ENCODE assay signal across 9 mouse cellular contexts in genomic region chr5:148615706-148616366, GRCm38 (mm10).
DNase-seq lines count a peak whose midpoint lies in the region; ATAC-seq lines count a peak whose summit lies in the region.
"Had no signal": no experiment of that assay in that cellular context is flagged by ENCODE, and none has a peak within 500 bp of the region (broad histone marks: within the 10 kb centered on the region; RNA-seq: fewer than 3 reads in every experiment).

No protein-coding gene starts in this region.

- ATAC-seq in heart, embryonic 13.5 days (ENCODE audit: extremely low read depth, insufficient number of reproducible peaks, low FRiP score, low TSS enrichment), result no peak
- ATAC-seq in forebrain, embryonic 15.5 days (replicated peaks), result peak; percentile 71
- 0 out of 2 replicates have a peak, but pooled peaks have one; percentile 49 for ATAC-seq in stomach, embryonic 16.5 days (ENCODE audit: insufficient read depth, low FRiP score)
- no peak; the same call in 1 of the 2 replicates for ATAC-seq in megakaryocyte progenitor cell, adult 5-6 weeks (replicated peaks; ENCODE audit: poor library complexity)

- no peak overlapping the region for H3K4me2 ChIP-seq in heart, embryonic 13.5 days
- H3K4me2 ChIP-seq in forebrain, embryonic 15.5 days (replicated peaks), result no peak overlapping the region
- no peak overlapping the region for H3K4me2 ChIP-seq in stomach, embryonic 16.5 days (ENCODE audit: low read depth, low read length)

- H3K9ac ChIP-seq in heart, embryonic 13.5 days, result 0 out of 2 replicates have a peak overlapping the region, but pooled peaks have one; percentile 24
- H3K9ac ChIP-seq in forebrain, embryonic 15.5 days (replicated peaks), result no peak overlapping the region
- H3K9ac ChIP-seq in stomach, embryonic 16.5 days (ENCODE audit: low read length), result no peak overlapping the region

- WGBS in heart, embryonic 13.5 days, result 59% methylated on average over 10 of the region's 10 CpGs
- 27% methylated on average over 10 of the region's 10 CpGs for WGBS in forebrain, embryonic 15.5 days
- WGBS in limb, embryonic 10.5 days, result 63% methylated on average over 10 of the region's 10 CpGs
- 43% methylated on average over 10 of the region's 10 CpGs for WGBS in stomach, embryonic 16.5 days

- H3K27ac ChIP-seq in heart, embryonic 13.5 days (replicated peaks), result no peak overlapping the region
- H3K27ac ChIP-seq in forebrain, embryonic 15.5 days (replicated peaks), result peak overlapping the region; percentile 17
- peak overlapping the region; percentile 73 for H3K27ac ChIP-seq in limb, embryonic 10.5 days
- H3K27ac ChIP-seq in stomach, embryonic 16.5 days (ENCODE audit: low read length), result no peak overlapping the region
- H3K27ac ChIP-seq: macrophage had no signal

- H3K9me3 ChIP-seq in heart, embryonic 13.5 days, result peaks cover 8% of the 10 kb centered on the region
- H3K9me3 ChIP-seq in forebrain, embryonic 15.5 days, result no peaks in the 10 kb centered on the region
- H3K9me3 ChIP-seq in limb, embryonic 10.5 days (replicated peaks), result no peaks in the 10 kb centered on the region
- peaks cover 3% of the 10 kb centered on the region; the same call in 1 of the 2 replicates for H3K9me3 ChIP-seq in stomach, embryonic 16.5 days (replicated peaks; ENCODE audit: control insufficient read depth, low read length)

- H3K4me3 ChIP-seq in heart, embryonic 13.5 days, result no peak overlapping the region
- H3K4me3 ChIP-seq in forebrain, embryonic 15.5 days, result no peak overlapping the region
- no peak overlapping the region for H3K4me3 ChIP-seq in limb, embryonic 10.5 days
- H3K4me3 ChIP-seq in stomach, embryonic 16.5 days (replicated peaks; ENCODE audit: low read length), result no peak overlapping the region

- H3K36me3 ChIP-seq in heart, embryonic 13.5 days, result no peaks in the 10 kb centered on the region
- no peaks in the 10 kb centered on the region for H3K36me3 ChIP-seq in forebrain, embryonic 15.5 days
- no peaks in the 10 kb centered on the region for H3K36me3 ChIP-seq in limb, embryonic 10.5 days
- no peaks in the 10 kb centered on the region for H3K36me3 ChIP-seq in stomach, embryonic 16.5 days (ENCODE audit: control insufficient read depth, insufficient read depth, low read length)

- no peak for DNase-seq in heart, adult 9 months (ENCODE audit: low spot score in 2 of 2)
- DNase-seq in cerebellum, adult 9-10 months, result peak; percentile 3
- DNase-seq in limb, embryonic 10.5 days (ENCODE audit: low spot score), result peak; percentile 53
- no peak for DNase-seq in urinary bladder, postnatal 36 days (ENCODE audit: low spot score in 2 of 2)

- no peaks in the 10 kb centered on the region for H3K27me3 ChIP-seq in heart, embryonic 13.5 days (replicated peaks)
- no peaks in the 10 kb centered on the region for H3K27me3 ChIP-seq in forebrain, embryonic 15.5 days
- H3K27me3 ChIP-seq in limb, embryonic 10.5 days (ENCODE audit: low read depth, poor library complexity, severe bottlenecking), result no peaks in the 10 kb centered on the region
- no peaks in the 10 kb centered on the region for H3K27me3 ChIP-seq in stomach, embryonic 16.5 days (ENCODE audit: control insufficient read depth, insufficient read depth, low read length)

- 0 out of 2 replicates have a peak, but pooled peaks cover 5% of the 10 kb centered on the region for H3K4me1 ChIP-seq in heart, embryonic 13.5 days
- peaks cover 16% of the 10 kb centered on the region for H3K4me1 ChIP-seq in forebrain, embryonic 15.5 days
- peaks cover 15% of the 10 kb centered on the region for H3K4me1 ChIP-seq in limb, embryonic 10.5 days
- no peaks in the 10 kb centered on the region; the same call in 1 of the 2 replicates for H3K4me1 ChIP-seq in stomach, embryonic 16.5 days (ENCODE audit: control insufficient read depth, insufficient read depth, low read length)

Comparison
In these comparisons a context has a peak if more than half of its experiments do, and no peak if none do; other contexts are left out.
1. ATAC-seq: peak in forebrain, embryonic 15.5 days (single experiment) and stomach, embryonic 16.5 days (single experiment); none in heart, embryonic 13.5 days (single experiment) and megakaryocyte progenitor cell, adult 5-6 weeks (single experiment).
2. H3K27ac ChIP-seq: peak in forebrain, embryonic 15.5 days (single experiment) and limb, embryonic 10.5 days (single experiment); none in heart, embryonic 13.5 days (single experiment) and stomach, embryonic 16.5 days (single experiment).
3. DNase-seq: peak in cerebellum, adult 9-10 months (single experiment) and limb, embryonic 10.5 days (single experiment); none in heart, adult 9 months (0 of 2) and urinary bladder, postnatal 36 days (0 of 2).